Mouse (Mus musculus) heart, embryonic 14.5 days (tissue): Measurements from ENCODE around the gene Rabggta. TPM values are rescaled to one million over a fixed set of nuclear protein-coding genes. Genes with fewer than 3 reads are reported as not detected.

Experiments used
- ATAC-seq: fragments of 200-750 bp; cut with Nextera tagmentation; 2 replicates; pipeline ENCODE4 v1.8.0; 2017; ENCODE audit warnings: low read depth, moderate TSS enrichment; ENCODE audit not compliant: insufficient number of reproducible peaks, insufficient read depth, low FRiP score
- H3K27ac ChIP-seq, 2 experiments: fragments of 200-500 bp in 1 of 2; fragments of 300-500 bp in 1 of 2; sonication (generic) in 1 of 2; replicated peaks in 1 of 2; 2 replicates each; pipeline ENCODE4 v1.5.1; 2012 to 2014; ENCODE audit warnings: low read depth in 2 of 2, low read length in 2 of 2, control low read depth in 1 of 2, mild to moderate bottlenecking in 1 of 2, mixed read lengths in 1 of 2; ENCODE audit not compliant: control insufficient read depth in 1 of 2, insufficient read depth in 1 of 2
- H3K27me3 ChIP-seq: fragments of 300-500 bp; sonication (generic); 2 replicates; pipeline ENCODE4 v1.6.1; 2014; ENCODE audit warnings: mild to moderate bottlenecking, low read length, control low read depth; ENCODE audit not compliant: control insufficient read depth, insufficient read depth
- H3K36me3 ChIP-seq: fragments of 300-500 bp; sonication (generic); 2 replicates; pipeline ENCODE4 v1.6.1; 2014; ENCODE audit warnings: mild to moderate bottlenecking, control low read depth, low read length, mixed read lengths; ENCODE audit not compliant: control insufficient read depth, insufficient read depth
- H3K4me1 ChIP-seq, 2 experiments: fragments of 200-500 bp in 1 of 2; fragments of 300-500 bp in 1 of 2; sonication (generic) in 1 of 2; 2 replicates each; pipeline ENCODE4 v1.6.1; 2012 to 2014; ENCODE audit warnings: low read length in 2 of 2, control low read depth in 1 of 2, mixed read lengths in 1 of 2; ENCODE audit not compliant: control insufficient read depth in 2 of 2, insufficient read depth in 2 of 2
- H3K4me2 ChIP-seq: fragments of 300-500 bp; sonication (generic); 2 replicates; pipeline ENCODE4 v1.6.1; 2014; ENCODE audit warnings: mild to moderate bottlenecking, low read length
- H3K4me3 ChIP-seq, 2 experiments: fragments of 200-500 bp in 1 of 2; fragments of 300-500 bp in 1 of 2; sonication (generic) in 1 of 2; 2 replicates each; pipeline ENCODE4 v1.5.1; 2012 to 2014; ENCODE audit warnings: low read length in 2 of 2, mild to moderate bottlenecking in 2 of 2, control low read depth in 1 of 2, low read depth in 1 of 2, moderate library complexity in 1 of 2; ENCODE audit not compliant: control insufficient read depth in 1 of 2, insufficient read depth in 1 of 2
- H3K9ac ChIP-seq: fragments of 300-500 bp; sonication (generic); 2 replicates; pipeline ENCODE4 v1.6.1; 2014; ENCODE audit warnings: mild to moderate bottlenecking, low read length
- H3K9me3 ChIP-seq: fragments of 300-500 bp; sonication (generic); 2 replicates; pipeline ENCODE4 v1.6.1; 2016; ENCODE audit warnings: low read length, control low read depth; ENCODE audit not compliant: control insufficient read depth
- WGBS: fragments of 180-500 bp; shearing (Covaris S2); extraction: QIAGEN DNeasy Blood & Tissue Kit; methylation state at CpG from one replicate; pipeline ENCODE4 v1.1.7; 2014; 5-methylcytosine and 5-hydroxymethylcytosine counted together
- polyA plus RNA-seq: library from polyadenylated mRNA; unstranded; fragments of >200 nt; fragmentation: Nextera tagmentation; extraction: Ambion mirVana; gene quantifications from 2 replicates; pipeline ENCODE4 v1.2.1, GENCODE M21; 2014

Gene Rabggta
- 20.1 and 20.5 TPM in 2 replicates for polyA plus RNA-seq

DNA sequence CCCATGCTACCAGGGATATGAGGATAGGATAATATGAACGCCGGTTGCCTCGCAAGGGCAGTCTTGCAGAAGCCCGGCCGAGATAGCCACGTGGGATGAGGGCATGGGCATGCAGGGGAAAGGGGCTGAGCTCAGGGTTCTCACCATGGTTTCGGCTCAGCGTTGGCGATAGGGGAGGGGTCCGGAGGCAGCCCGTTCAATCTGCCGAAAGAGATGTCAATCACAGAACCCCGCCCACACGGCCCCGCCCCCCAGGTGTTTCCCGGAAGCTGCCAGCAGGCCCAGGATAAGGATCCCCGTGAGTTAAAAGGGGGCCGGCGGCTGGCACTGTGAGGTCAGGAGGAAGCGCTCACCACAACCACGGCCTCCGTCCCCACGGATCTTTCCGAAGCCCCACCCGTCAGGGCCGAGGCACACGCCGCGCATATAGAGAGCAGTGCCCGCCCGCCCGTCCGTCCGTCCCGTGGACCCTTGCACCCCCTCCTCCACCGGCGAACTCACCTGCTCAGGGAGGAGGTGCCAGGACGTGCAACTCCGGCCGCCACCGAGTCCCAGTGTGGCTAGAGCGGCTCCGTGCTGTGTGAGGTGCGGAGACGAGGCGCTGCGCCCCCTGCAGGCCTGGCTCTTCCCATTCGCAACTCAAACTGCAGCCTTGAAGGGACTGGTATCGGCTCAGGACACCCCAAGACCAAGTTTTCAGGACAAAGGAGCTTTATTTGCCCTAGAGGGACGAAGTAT is at the start of gene Rabggta:
TSS of gene Rabggta (minus strand) at position 564 of the 738 bp plus-strand sequence.
- Histone ChIP-seq H3K27me3 (no peaks in the 10 kb centered on the region), H3K4me1 (no peaks in the 10 kb centered on the region), H3K27ac (peak within 1 kb of the TSS in 1 of 2 experiments; percentile 75; a peak in 2 of 4 replicates), H3K9me3 (no peaks in the 10 kb centered on the region), H3K9ac (peak within 1 kb of the TSS; percentile 87), H3K36me3 (peaks cover 31% of the 10 kb centered on the region), H3K4me3 (peak within 1 kb of the TSS; percentile 81 to 89), H3K4me2 (peak within 1 kb of the TSS; percentile 76)
- under 1% methylated on average over 50 of the region's 50 CpGs for WGBS
- peak; percentile 87 for ATAC-seq

DNA sequence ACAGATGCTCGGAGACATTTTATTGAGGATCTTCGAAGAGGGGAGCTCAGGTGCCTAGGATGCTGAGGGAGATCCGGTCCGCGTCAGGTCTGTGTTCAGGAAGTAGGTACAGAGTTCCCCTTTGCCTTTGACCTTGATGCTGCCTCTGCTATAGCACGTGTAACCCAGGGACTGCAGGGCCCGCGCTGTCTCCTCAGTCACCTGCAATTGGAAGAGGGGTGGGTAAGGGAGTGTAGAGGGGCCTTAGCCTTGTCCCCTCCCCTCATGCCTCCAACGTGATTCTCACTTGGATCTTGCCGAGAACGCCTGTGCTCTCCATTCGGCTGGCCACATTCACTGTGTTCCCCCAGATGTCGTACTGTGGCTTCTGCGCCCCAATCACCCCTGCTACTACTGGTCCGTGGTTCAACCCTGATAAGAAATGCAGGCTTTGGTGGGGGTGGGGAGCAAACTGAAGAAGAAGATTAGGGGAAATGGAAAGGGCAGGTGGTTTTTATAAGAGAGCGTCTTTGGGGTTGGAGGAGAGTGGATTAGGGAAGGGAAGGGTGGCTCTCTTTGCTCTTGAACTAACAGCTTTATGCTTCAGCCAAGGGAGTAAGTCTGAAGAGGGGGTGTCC is 47.1 kb upstream of the Rabggta start:
- 0 out of 2 replicates have a peak, but pooled peaks cover 5% of the 10 kb centered on the region for H3K36me3 ChIP-seq
- WGBS: 73% methylated on average over 16 of the region's 16 CpGs
- H3K4me3 ChIP-seq: no peak overlapping the region
- no peaks in the 10 kb centered on the region for H3K9me3 ChIP-seq
- peaks cover 4 to 5% of the 10 kb centered on the region in 2 experiments; a peak in 1 of 4 replicates for H3K4me1 ChIP-seq
- H3K9ac ChIP-seq: no peak overlapping the region
- ATAC-seq: no peak
- H3K4me2 ChIP-seq: no peak overlapping the region
- H3K27me3 ChIP-seq: peaks cover 15% of the 10 kb centered on the region
- H3K27ac ChIP-seq: no peak overlapping the region

DNA sequence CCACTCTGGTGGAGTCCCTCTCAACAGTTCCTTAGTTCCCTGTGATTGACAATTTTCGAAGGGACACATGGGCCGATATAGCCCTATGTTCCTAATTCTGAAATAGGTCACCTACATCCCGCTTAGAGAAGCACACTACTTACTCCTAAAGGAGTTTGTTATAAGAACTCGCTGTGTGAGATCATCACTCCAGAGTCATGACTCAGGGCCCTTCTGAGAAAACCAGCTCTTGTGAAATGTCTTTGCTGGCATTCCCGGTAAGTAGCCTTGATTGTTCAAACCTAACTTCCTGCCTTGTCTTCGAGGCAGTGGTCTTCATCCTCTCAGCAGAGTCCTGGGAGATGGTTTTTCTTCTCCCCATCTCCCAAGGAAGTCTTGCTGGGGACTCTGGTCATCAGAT is 46.5 kb upstream of the Rabggta start:
- no peak for ATAC-seq
- WGBS: 83% methylated on average over 6 of the region's 6 CpGs
- Histone ChIP-seq H3K4me2 (no peak overlapping the region), H3K36me3 (0 out of 2 replicates have a peak, but pooled peaks cover 5% of the 10 kb centered on the region), H3K27ac (no peak overlapping the region), H3K9me3 (no peaks in the 10 kb centered on the region), H3K4me1 (peaks cover 6 to 10% of the 10 kb centered on the region in 2 experiments; a peak in 2 of 4 replicates), H3K27me3 (peaks cover 15% of the 10 kb centered on the region), H3K4me3 (no peak overlapping the region), H3K9ac (peak overlapping the region; percentile 67; the same call in 1 of the 2 replicates)

DNA sequence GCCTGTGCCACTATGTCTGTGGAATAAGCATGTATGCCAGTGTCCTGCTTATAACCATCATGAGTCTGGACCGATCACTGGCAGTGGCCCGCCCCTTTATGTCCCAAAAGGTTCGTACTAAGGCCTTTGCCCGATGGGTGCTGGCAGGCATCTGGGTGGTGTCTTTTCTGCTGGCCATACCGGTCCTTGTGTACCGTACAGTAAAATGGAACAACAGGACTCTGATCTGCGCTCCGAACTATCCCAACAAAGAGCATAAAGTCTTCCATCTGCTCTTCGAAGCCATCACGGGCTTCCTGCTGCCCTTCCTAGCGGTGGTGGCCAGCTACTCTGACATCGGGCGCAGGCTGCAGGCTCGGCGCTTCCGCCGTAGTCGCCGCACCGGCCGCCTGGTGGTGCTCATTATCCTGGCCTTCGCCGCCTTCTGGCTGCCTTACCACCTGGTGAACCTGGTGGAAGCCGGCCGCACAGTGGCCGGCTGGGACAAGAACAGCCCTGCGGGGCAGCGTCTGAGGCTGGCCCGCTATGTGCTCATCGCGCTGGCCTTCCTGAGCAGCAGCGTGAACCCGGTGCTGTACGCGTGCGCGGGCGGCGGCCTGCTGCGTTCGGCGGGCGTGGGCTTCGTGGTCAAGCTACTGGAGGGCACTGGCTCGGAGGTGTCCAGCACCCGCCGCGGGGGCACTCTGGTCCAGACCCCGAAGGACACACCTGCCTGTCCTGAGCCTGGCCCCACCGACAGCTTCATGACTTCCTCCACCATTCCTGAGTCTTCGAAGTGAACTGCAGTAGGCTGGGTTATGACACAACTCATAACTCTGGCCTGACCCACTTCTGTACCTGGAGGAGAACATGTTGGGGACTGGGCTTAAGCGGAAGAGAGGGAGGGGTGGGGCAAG is 45.7 kb upstream of the Rabggta start:
- ATAC-seq: no peak
- 11% methylated on average over 52 of the region's 52 CpGs for WGBS
- peak overlapping the region; percentile 28 to 38 for H3K4me3 ChIP-seq
- H3K4me2 ChIP-seq: peak overlapping the region; percentile 83
- H3K27ac ChIP-seq: no peak overlapping the region
- peaks cover 15% of the 10 kb centered on the region for H3K27me3 ChIP-seq
- peak overlapping the region; percentile 67 for H3K9ac ChIP-seq
- no peaks in the 10 kb centered on the region for H3K9me3 ChIP-seq
- H3K4me1 ChIP-seq: peaks cover 13 to 18% of the 10 kb centered on the region in 2 experiments
- H3K36me3 ChIP-seq: no peaks in the 10 kb centered on the region

DNA sequence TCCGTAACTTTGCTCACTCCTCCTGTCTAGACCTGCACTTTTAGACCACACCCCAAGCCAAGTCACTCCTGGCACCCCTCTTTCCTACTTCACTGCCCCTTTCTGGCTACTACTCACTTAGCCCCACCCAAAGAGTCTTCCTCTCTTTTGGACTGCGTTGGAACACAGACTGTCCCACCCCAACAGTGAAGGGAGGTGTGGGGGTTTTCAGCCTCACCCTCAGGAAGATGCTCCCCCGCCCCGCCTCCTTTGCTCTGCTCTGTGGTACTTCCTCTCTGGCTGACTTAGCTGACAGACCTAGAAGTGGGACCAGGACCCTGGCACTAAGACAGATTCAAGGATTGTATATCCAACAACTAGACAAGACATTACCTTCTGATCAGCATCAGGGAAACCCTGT is 43.6 kb upstream of the Rabggta start, which contains the start of gene Ltb4r1:
TSS of gene Ltb4r1 (plus strand) at position 267 of the 400 bp plus-strand sequence.
- H3K27me3 ChIP-seq: peaks cover 26% of the 10 kb centered on the region
- no peaks in the 10 kb centered on the region for H3K9me3 ChIP-seq
- no peak within 1 kb of the TSS for H3K4me2 ChIP-seq
- 67% methylated on average over 4 of the region's 4 CpGs for WGBS
- ATAC-seq: no peak
- no peak within 1 kb of the TSS for H3K4me3 ChIP-seq
- H3K36me3 ChIP-seq: no peaks in the 10 kb centered on the region
- no peak within 1 kb of the TSS for H3K9ac ChIP-seq
- no peak within 1 kb of the TSS for H3K27ac ChIP-seq
- H3K4me1 ChIP-seq: peaks cover 22 to 25% of the 10 kb centered on the region in 2 experiments

DNA sequence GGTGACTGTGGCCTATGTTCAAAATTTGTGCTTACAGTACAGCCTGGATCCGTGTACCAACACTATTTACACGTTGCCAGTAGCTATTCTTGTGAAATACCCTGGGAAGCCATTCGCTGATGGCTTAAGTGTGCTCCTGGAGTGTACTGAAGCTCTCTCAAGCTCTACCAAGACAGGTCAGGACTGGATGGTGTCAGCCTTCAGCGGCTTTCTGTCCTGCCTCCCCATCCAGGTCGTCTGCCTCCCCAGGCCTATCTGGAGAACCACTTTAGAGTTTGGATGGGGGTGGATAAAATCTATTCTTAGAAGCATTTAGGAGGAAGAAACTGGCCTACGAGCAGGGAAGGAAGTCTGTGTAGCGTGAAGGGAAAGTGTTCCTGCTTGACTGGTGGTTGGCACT is 41.1 kb upstream of the Rabggta start:
- H3K9ac ChIP-seq: peak overlapping the region; percentile 78
- H3K9me3 ChIP-seq: no peaks in the 10 kb centered on the region
- H3K4me3 ChIP-seq: no peak overlapping the region
- WGBS: 16% methylated on average over 7 of the region's 7 CpGs
- H3K27me3 ChIP-seq: peaks cover 30% of the 10 kb centered on the region
- no peak for ATAC-seq
- H3K4me2 ChIP-seq: peak overlapping the region; percentile 99; the same call in 1 of the 2 replicates
- no peaks in the 10 kb centered on the region for H3K36me3 ChIP-seq
- 0 out of 4 replicates have a peak overlapping the region, but pooled peaks have one; percentile 11 to 19 for H3K27ac ChIP-seq
- H3K4me1 ChIP-seq: peaks cover 25 to 26% of the 10 kb centered on the region in 2 experiments
